Mouse (Mus musculus) frontal cortex, adult (tissue): ENCODE measurements around the gene Setd7.
A peak's percentile ranks its signal among the peaks of the same experiment; 100 is the strongest.
"Not testable (repeated sequence)": the region's sequence is repeated elsewhere in the genome, so short reads cannot be mapped to it uniquely, and the experiment has no call there.

Experiments
- ATAC-seq: cut with Nextera tagmentation; 2 replicates; pipeline ENCODE4 v1.9.2; 2017; ENCODE audit warnings: mild to moderate bottlenecking, moderate library complexity, mixed read lengths; ENCODE audit not compliant: low TSS enrichment

Setd7 gene

GRCm38 (mm10) chr3:51560511-51561108, at the start of gene Setd7:
Gene Setd7 (minus strand): TSS chr3:51560879.
- peak; percentile 74 for ATAC-seq

DNA sequence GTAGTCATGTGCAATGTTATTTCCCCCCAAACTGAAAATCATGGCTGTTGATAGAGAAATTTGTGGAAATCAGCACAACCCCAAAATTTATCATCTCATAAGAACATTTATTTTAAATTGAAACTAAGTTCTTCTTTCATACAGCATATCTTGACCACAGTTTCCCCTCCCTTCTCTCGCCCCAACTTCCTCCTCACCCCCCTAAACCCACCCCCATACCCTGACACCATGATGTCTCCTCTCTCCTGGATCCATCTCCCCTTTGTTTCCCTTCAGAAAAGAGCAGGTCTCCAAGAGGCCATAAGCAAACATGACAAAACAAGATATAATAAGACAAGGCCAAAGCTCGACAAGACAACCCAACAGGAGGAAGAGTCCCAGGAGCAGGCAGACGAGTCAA, 43.8 kb upstream of the Setd7 start:
- ATAC-seq, result no peak

GRCm38 (mm10) chr3:51603705-51604291, 43.1 kb upstream of the Setd7 start:
- ATAC-seq, result peak; percentile 70

DNA sequence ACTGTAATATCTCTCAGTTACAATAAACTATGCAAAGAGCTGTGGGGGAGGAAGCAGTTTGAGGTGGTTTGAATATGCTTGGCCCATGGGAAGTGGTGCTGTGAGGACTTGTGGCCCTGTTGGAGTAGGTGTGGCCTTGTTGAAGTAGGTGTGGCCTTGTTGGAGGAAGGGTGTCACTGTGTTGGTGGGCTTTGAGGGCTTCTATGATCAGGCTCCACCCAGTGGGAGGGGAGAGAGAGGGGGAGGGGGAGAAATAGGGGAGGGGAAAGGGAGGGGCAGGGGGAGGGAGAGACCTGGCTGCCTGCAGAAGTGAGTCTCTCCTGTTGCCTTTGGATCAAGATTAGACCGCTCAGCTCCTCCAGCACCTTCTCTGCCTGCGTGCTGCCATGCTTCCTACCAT, 40.8 kb upstream of the Setd7 start:
- ATAC-seq, result no peak

- ATAC-seq, result no peak
These were observed 40.0 kb upstream of the Setd7 start for GRCm38 (mm10) chr3:51600728-51601127.

DNA sequence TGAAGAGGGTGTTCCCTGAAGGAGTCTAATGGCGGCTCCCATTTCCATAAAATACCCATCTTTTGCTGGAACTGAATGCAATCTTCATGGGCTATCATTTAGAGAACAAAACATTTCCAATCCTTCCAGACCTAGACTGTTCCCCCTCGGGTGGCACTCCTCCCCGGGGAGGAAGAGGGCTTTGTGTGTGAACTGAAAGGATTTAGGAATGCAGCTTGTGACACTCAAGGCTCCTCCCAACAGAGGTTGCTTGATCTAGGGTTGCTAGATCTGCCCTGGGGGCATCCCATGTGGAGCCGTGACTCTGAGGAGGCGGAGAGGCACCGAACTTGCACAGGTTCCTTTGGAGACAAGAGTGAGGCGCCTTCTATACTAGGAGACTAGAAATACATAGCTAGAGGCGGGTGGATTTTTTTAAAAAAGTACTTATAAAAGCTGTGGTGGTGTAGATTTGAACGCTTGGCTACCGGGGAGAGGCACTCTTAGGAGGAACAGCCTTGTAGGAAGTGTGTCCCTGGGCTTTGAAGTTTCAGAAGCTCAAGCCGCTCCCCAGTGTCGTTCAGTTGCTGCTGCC, 38.5 kb upstream of the Setd7 start:
- ATAC-seq, result no peak

DNA sequence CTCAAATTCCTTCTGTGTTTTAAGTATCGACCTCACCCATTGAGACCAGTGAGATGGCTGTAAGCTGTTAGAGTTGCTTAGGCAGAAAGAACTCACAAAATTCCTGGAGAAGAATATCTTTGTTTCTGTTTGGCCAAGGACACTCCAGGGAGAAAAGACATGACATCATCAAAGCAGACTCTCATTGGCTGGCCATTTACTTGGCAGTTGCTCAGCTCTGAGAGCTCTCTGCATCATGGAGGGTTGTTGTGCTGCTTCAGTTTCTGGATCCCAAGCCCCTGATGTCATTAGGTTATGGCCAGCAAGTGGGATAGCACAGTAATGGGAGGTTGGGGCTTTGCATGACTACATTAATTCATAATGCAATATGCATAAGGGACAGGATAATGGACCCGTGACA, 35.9 kb upstream of the Setd7 start:
- ATAC-seq, result no peak

DNA sequence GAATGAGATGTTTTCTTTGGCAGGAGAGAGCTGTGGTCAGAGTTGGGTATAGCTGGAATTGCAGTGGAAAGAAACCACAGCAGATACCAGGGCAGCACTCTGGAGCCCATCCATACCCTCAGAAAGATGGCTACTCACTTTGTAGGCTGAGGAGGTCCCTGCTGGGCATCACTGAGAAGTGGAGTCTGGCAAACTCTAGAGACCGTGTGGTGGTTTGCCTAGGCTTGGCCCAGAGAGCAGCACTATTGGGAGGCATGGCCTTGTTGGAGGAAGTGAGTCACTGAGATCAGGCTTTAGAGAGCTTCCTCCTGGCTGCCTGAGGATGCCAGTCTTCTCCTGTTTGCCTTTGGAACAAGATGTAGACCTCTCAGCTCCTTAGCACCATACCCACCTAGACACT, 32.8 kb upstream of the Setd7 start:
- no peak for ATAC-seq

GRCm38 (mm10) chr3:51591591-51591990, 30.9 kb upstream of the Setd7 start:
- ATAC-seq, result no peak

GRCm38 (mm10) chr3:51590207-51590892, 29.7 kb upstream of the Setd7 start:
- no peak for ATAC-seq

DNA sequence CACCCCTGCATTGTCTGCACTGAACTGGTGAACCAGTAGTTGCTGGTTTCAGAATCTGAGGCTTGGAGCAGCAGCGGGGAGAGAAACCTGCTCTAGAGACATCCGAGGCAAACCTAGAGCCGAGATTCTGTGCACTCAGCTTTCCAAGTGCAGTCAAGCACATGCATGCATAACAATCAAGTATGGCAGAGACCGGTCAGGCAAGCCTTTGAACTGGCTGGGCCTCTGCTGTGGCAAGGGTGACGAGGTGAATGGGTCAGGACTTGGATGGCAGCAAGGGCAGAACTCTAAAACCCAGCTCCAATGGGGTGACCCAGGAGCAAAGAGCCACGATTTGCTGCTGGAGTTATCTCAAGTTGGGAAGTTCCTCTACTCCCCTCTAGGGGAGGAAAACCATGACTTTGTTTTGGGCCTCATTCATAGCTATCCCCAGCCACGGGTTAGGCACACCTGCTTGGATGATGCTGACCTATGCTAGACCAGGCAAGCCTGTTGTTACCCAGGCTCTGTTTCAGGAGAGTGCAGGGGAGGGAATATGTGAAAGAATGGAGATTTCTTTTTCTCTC, 27.1 kb upstream of the Setd7 start:
- ATAC-seq, result no peak

- peak; percentile 96 for ATAC-seq
These were observed 23.1 kb upstream of the Setd7 start for GRCm38 (mm10) chr3:51583574-51584391.

DNA sequence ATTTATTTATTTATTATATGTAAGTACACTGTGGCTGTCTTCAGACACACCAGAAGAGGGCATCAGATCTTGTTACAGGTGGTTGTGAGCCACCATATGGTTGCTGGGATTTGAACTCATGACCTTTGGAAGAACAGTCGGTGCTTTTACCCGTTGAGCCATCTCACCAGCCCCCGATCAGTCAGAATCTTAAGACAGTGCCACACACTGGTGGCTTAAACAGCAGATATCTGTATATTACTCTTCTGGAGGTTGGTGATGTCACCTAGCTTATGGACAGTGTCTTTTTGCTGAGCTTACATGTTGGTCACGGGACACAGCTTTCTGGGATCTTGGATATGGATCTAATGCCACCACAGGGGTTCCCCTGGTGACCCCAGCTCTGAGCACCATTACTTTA, 18.6 kb upstream of the Setd7 start:
- ATAC-seq, result not testable (repeated sequence)

DNA sequence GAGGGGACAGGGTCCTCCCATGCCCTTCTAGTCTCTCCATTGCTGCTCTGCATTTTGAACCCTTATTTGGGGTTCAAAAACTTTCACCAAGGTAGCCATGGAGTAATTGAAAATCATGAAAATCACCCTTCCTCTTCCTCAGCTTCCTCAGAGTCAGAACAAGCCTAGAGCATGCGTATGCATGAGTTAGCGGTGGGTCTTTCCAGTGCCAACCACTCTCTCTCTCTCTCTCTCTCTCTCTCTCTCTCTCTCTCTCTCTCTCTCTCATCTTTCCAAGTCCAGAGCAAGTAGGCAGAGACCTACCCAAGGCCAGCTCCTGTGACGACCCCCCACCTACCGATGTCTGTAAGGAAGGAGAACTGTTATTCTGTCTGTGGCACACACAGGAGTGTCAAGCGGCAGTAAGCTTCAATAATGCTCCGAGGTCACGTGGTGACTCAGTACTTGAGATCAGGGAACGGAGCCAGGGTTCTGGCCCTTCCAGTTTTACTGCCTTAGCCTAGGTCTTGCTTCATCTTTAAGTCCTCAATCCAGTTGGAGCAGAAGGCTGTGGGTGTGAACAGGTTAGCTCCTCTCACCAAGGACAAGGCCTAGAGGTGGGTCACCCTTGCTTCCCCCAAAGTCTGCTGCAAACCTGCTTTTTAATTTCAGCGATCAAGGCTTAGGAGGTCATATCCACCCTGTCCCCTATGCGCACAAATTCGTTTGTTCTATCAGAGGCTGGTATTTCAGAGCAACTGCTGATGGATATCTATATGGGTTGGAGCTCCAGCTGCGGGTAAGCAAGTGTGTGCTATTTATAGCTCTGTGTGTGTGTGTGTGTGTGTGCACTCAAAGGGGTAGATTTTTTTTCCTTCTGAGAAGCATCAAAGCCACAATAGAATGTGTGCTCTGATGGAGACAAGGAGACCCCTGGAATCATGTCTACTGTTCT, 17.4 kb upstream of the Setd7 start:
- no peak for ATAC-seq

DNA sequence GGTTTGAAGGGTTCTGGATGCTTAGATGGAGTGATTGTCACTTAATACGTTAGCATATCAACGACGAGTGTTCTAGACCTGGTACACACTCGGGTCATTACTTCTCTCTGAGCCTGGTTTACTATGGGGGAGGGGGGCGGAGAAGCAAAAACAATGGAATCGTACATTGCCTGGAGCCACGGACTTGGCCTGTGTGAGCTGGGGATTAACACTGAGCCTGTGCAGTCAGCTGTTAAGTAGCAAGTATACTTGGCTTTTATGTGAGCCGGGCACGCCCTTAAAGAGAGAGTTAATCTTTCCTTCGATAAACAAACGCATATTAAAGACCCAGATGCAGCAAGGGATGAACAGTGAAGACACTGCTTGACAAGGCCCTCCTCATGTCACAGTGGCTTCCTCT, 16.7 kb upstream of the Setd7 start:
- ATAC-seq, result no peak

- ATAC-seq, result no peak
These were observed 13.2 kb upstream of the Setd7 start for GRCm38 (mm10) chr3:51573915-51574314.

DNA sequence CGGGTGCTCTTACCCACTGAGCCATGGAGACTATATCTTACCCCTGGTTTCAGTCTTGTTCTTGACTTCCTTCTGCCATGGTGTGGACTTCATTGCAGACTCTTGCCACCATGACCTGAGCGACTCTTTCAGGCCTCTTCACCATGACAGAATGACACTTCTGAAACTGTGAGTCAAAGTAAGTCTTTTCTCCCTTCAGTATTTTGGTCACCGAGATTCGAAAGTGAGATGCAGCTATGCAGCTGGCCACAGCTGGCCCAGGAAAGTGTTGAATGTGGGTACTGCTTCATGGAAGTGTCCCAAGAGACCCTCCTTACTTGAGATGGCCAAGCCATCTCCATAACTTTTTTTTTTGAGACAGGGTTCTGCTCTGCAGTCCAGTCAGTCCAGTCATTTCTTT, 9.5 kb upstream of the Setd7 start:
- ATAC-seq, result no peak

DNA sequence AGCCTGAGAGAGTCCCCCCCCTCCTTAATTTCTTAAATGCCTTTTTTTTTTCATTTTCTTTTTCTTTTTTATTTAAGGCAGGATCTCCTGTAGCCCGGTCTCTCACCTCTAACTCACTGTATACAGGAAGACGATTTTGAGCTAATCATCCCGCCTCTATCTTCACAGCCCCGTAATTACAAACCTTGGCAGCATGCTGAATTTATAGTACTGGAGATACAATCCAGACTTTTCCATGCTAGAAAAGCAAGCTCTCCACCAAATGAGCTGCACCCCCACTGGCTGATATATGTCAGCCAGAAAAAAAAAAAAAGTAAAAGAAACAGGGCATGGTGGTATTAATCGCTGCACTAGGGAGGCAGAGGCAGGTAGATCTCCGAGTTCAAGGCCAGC, 1.3 kb upstream of the Setd7 start:
- no peak for ATAC-seq

DNA sequence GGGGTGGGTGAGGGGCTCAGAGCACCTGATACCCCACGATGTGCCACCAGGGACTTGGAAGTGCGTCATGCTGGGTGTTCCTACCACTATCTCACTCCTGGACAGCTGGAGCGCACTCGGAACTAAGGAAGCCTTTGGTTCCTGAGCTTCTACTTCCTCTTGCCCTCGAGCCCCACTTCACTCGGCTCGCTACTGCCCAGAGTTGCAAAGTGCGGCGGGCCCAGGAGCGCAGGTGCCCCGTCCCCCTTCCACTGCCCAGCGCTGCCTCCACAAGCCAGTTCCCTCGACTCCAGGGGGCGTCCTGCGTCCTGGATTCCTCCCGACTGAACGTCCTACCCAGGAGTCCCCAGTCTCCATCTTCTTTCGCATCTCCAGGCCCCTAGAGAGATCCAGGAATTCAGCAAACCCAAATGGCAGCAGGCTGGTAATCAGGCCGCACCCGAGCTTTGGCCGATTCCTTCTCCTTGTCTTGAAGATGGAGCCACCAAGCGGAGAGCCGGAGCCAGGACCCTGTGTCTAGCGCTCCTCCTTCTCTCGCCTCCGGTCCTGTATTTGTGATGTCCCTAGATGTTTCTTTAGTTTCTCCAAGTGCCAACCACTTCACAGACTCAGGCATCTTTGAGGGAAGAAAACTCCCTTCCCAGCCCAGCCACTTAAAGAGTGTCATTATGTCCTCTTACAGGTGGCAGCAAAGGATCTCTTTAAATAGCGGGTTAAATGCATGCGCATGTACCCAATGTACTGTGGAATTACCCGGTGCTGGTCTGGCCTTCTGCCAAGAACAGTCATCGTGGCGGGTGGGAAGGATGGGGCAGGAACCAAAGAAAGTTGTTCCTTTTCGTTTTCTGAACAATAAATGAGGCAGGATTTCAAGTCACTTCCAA, 672 bp upstream of the Setd7 start:
- ATAC-seq, result peak; percentile 54
